Mouse (Mus musculus): ENCODE measurements around the gene Chrng. TPM values are rescaled to one million over a fixed set of nuclear protein-coding genes. Genes with fewer than 3 reads are reported as not detected.

Gene Chrng
- total and polyA plus RNA-seq, 3 experiments = 0.04 TPM; not detected in 2

DNA sequence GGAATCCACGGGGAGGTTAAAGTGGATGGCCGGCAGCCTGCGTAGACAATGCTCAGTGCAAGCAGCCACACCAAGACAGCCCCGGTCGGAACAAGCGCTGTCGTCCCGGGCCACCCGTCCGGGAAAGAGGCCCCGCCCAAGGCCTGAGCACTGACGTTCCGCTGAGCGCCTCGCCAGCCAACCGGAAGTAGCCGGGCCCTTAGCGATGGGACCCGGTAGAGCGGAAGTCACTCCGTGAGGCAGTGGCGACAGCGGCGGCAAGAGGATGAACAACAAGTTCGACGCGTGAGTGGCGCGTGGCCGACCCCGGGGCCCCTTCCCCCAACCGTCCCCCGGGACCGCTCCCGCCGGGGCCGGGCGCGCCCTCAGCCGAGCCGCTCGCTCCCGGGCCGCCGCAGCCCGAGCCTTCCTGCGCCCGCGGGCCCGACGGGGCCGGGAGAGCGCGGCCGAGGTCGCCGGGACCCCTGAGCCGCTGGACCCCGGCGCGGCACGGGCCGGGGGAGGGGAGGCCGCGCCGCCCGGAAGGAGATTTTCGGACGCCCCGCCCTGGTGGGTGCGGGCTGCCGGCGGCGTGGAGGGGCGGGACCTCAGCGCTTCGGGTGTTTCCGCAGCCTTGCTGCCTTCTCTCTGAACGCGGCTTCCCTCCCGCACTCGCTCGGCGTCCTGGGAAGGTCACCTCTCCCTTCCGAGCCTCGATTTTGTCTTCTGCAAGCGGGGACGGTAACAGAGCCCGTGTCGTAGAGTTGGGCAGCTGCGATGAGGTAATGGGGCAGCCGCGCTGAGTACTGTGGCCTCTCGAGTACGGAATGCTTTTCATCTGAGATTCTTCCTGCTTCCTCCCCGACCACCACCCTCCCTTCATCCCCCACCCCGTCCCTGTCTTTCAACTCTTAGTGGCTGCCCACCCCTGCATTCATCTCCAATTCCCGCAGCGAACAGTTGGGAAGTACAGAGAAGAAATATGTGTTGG, 9.6 kb downstream of the Chrng start, which contains the start of gene Eif4e2:
Gene Eif4e2 (plus strand): TSS at position 180 of the 970 bp plus-strand sequence.
- peak; percentile 96 for DNase-seq (ENCODE audit: extremely low read depth)
- Histone ChIP-seq H3K4me1 (ENCODE audit: control insufficient read depth in 1 of 2, insufficient read depth in 2 of 2) (peaks cover 17 to 62% of the 10 kb centered on the region in 2 experiments), H3K4me2 (ENCODE audit: insufficient read depth, low read depth, poor library complexity, severe bottlenecking) (peak within 1 kb of the TSS; percentile 96), H3K4me3 (replicated peaks in 1 of 3; ENCODE audit: low read depth in 2 of 3, low read length in 2 of 3, poor library complexity in 1 of 3) (peak within 1 kb of the TSS; percentile 74 to 90 (median 80)), H3K9ac (ENCODE audit: insufficient read depth, low read depth) (peak within 1 kb of the TSS; percentile 93), H3K79me2 (replicated peaks; ENCODE audit: control insufficient read depth, extremely low read depth, insufficient read depth, poor library complexity, severe bottlenecking) (peaks cover 54% of the 10 kb centered on the region), H3K27ac (ENCODE audit: insufficient read depth, low read depth) (peak within 1 kb of the TSS; percentile 75), H3K9me3 (replicated peaks; ENCODE audit: low read length) (no peaks in the 10 kb centered on the region), H3K27me3 (replicated peaks) (no peaks in the 10 kb centered on the region), H3K36me3 (replicated peaks in 1 of 2; ENCODE audit: control insufficient read depth in 1 of 2, insufficient read depth in 1 of 2, low read length in 1 of 2) (peaks cover 6 to 35% of the 10 kb centered on the region in 2 experiments)
- TF ChIP-seq ZKSCAN1 (IDR thresholded peaks at IDR 0.05; ENCODE audit: borderline replicate concordance, low read depth, low read length) (no peak), BHLHE40 (IDR thresholded peaks at IDR 0.05; ENCODE audit: low read depth, low read length) (peak; percentile 97), PAX5 (IDR thresholded peaks at IDR 0.05; ENCODE audit: low read length) (no peak), GABPA (IDR thresholded peaks at IDR 0.05; ENCODE audit: insufficient replicate concordance, low read depth, low read length) (peak; percentile 47; the same call in 1 of the 2 replicates), RCOR1 (conservative IDR thresholded peaks at IDR 0.05; ENCODE audit: low read depth, low read length) (peak; percentile 86), ZNF384 (IDR thresholded peaks at IDR 0.05; ENCODE audit: low read depth, low read length) (peak; percentile 45; the same call in 1 of the 2 replicates), JUND (conservative IDR thresholded peaks at IDR 0.05; ENCODE audit: low read depth, low read length) (0 out of 2 replicates have a peak, but pooled peaks have one; percentile 29), USF2 (conservative IDR thresholded peaks at IDR 0.05; ENCODE audit: low read depth, low read length) (no peak), UBTF (IDR thresholded peaks at IDR 0.05; ENCODE audit: low read depth, low read length) (peak; percentile 99), CHD1 (IDR thresholded peaks at IDR 0.05; ENCODE audit: low read depth, low read length) (no peak), NRF1 (IDR thresholded peaks at IDR 0.05; ENCODE audit: low read depth, low read length) (peak; percentile 51; the same call in 1 of the 2 replicates), ZC3H11A (IDR thresholded peaks at IDR 0.05; ENCODE audit: low read depth, low read length) (no peak), IRF4 (IDR thresholded peaks at IDR 0.05; ENCODE audit: low read depth, low read length) (peak; percentile 91), TBP (conservative IDR thresholded peaks at IDR 0.05; ENCODE audit: low read depth, low read length) (peak; percentile 77), CTCF (conservative IDR thresholded peaks at IDR 0.05 in 1 of 2, IDR thresholded peaks at IDR 0.05 in 1 of 2; ENCODE audit: low read depth in 2 of 2, low read length in 2 of 2) (peak in 1 of 2 experiments; percentile 21; a peak in 2 of 4 replicates), ZMIZ1 (IDR thresholded peaks at IDR 0.05; ENCODE audit: low read depth, low read length) (peak; percentile 80; the same call in 1 of the 2 replicates), MEF2A (IDR thresholded peaks at IDR 0.05; ENCODE audit: borderline replicate concordance, low read depth, low read length) (peak; percentile 92), HCFC1 (IDR thresholded peaks at IDR 0.05; ENCODE audit: low read depth, low read length) (peak; percentile 94), POLR2A (IDR thresholded peaks at IDR 0.05; ENCODE audit: low read depth, low read length) (peak; percentile 90), KAT2A (IDR thresholded peaks at IDR 0.05; ENCODE audit: insufficient replicate concordance, low read length) (peak; percentile 87; the same call in 1 of the 2 replicates), MAZ (IDR thresholded peaks at IDR 0.05; ENCODE audit: low read depth, low read length) (peak; percentile 92), MAX (IDR thresholded peaks at IDR 0.05; ENCODE audit: low read length) (peak; percentile 83), RAD21 (IDR thresholded peaks at IDR 0.05; ENCODE audit: low read depth, low read length) (no peak), E2F4 (IDR thresholded peaks at IDR 0.05; ENCODE audit: insufficient replicate concordance, low read depth, low read length) (0 out of 2 replicates have a peak, but pooled peaks have one; percentile 75), ETS1 (conservative IDR thresholded peaks at IDR 0.05; ENCODE audit: low read depth, low read length) (peak; percentile 61), MXI1 (IDR thresholded peaks at IDR 0.05; ENCODE audit: low read depth, low read length) (peak; percentile 89), TCF12 (IDR thresholded peaks at IDR 0.05; ENCODE audit: low read depth, low read length) (peak; percentile 98), USF1 (IDR thresholded peaks at IDR 0.05; ENCODE audit: low read depth, low read length) (peak; percentile 12; the same call in 1 of the 2 replicates), SIN3A (IDR thresholded peaks at IDR 0.05; ENCODE audit: low read length) (peak; percentile 95), SMC3 (IDR thresholded peaks at IDR 0.05; ENCODE audit: low read depth, low read length) (no peak), MAFK (IDR thresholded peaks at IDR 0.05; ENCODE audit: insufficient replicate concordance, low read length) (peak; percentile 54; the same call in 1 of the 2 replicates), CHD2 (IDR thresholded peaks at IDR 0.05; ENCODE audit: low read length) (peak; percentile 81), POLR2AphosphoS2 (IDR thresholded peaks at IDR 0.05; ENCODE audit: low read depth, low read length) (peak; percentile 67; the same call in 1 of the 2 replicates), MYC (IDR thresholded peaks at IDR 0.05; ENCODE audit: low read depth, low read length) (peak; percentile 85), NELFE (IDR thresholded peaks at IDR 0.05; ENCODE audit: low read depth, low read length) (peak; percentile 97), ELF1 (IDR thresholded peaks at IDR 0.05; ENCODE audit: low read depth, low read length) (peak; percentile 92), JUN (IDR thresholded peaks at IDR 0.05; ENCODE audit: insufficient read depth, low read depth, low read length) (no peak)
- dilution Hi-C loops (cut with MboI; ENCODE audit: extremely low pct_ligation_motif_present, extremely low pct_unique_long_range_greater_than_20kb, low sequenced_read_pairs) = no loop called here
- in situ Hi-C loops (cut with MboI; ENCODE audit: low pct_ligation_motif_present, low pct_unique_long_range_greater_than_20kb, low sequenced_read_pairs) = no loop called here
